Mouse (Mus musculus) megakaryocyte, embryonic 14.5 days (primary cell): ENCODE results near the gene Tbc1d16.

Experiments used
- FLI1 ChIP-seq: IDR thresholded peaks from 2 replicates; pipeline ENCODE4 v1.6.1; 2012; ENCODE audit warnings: low read length, inconsistent platforms, mixed read lengths
- GATA1 ChIP-seq: IDR thresholded peaks from 3 replicates; pipeline ENCODE4 v1.6.1; 2012; ENCODE audit warnings: mixed read lengths, low read length, inconsistent platforms, borderline replicate concordance

GRCm38 (mm10) chr11:119273186-119273930 lies 45.1 kb upstream of the Tbc1d16 start:
- TF ChIP-seq GATA1 (no peak), FLI1 (no peak)
